Mouse (Mus musculus): ENCODE data around the gene Ppm1b. TPM values are rescaled to one million over a fixed set of nuclear protein-coding genes. Genes with fewer than 3 reads are reported as not detected.

Ppm1b gene
- total and polyA plus RNA-seq, 2 experiments = 32.6 to 83.6 TPM

GRCm38 (mm10) chr17:85073214-85073613 lies 116.7 kb downstream of the Ppm1b start:
- no peak for DNase-seq (ENCODE audit: extremely low read depth, low read depth, low spot score)
- Histone ChIP-seq H3K9ac (ENCODE audit: low read depth, low read length) (no peak overlapping the region), H3K4me1 (ENCODE audit: control insufficient read depth, insufficient read depth, low read length) (no peaks in the 10 kb centered on the region), H3K27me3 (ENCODE audit: control insufficient read depth, insufficient read depth, low read length) (no peaks in the 10 kb centered on the region), H3K27ac (replicated peaks; ENCODE audit: insufficient read depth, low read depth, low read length) (no peak overlapping the region), H3K79me2 (ENCODE audit: control insufficient read depth, insufficient read depth, low read length) (no peaks in the 10 kb centered on the region), H3K36me3 (ENCODE audit: control insufficient read depth, insufficient read depth, low read length) (peaks cover 36% of the 10 kb centered on the region), H3K4me3 (ENCODE audit: insufficient read depth, low read depth, low read length) (no peak overlapping the region)
- 87% methylated on average over 7 of the region's 7 CpGs for WGBS
- TF ChIP-seq CTCF (IDR thresholded peaks at IDR 0.05; ENCODE audit: low read depth, low read length) = no peak
- no peak for TF ChIP-seq POLR2A (IDR thresholded peaks at IDR 0.05; ENCODE audit: extremely low read depth, insufficient read depth, low read length)

Other genes with a start within 250 kb of the Ppm1b start
- 101 and 103 TPM in 2 replicates for gene Lrpprc, start 166.0 kb upstream of the Ppm1b start, total RNA-seq (2014; rRNA removed)
- gene Lrpprc, start 166.0 kb upstream of the Ppm1b start, polyA plus RNA-seq (2012; rRNA removed) = 15.3 and 17.4 TPM in 2 replicates
- 50.2 and 111 TPM in 2 replicates for gene Slc3a1, start 71.6 kb downstream of the Ppm1b start, total RNA-seq (2014; rRNA removed)
- 16.3 and 20.0 TPM in 2 replicates for gene Slc3a1, start 71.6 kb downstream of the Ppm1b start, polyA plus RNA-seq (2012; rRNA removed)
- 13.4 and 14.0 TPM in 2 replicates for gene Prepl, start 133.5 kb downstream of the Ppm1b start, total RNA-seq (2014; rRNA removed)
- 7.1 and 10.3 TPM in 2 replicates for gene Prepl, start 133.5 kb downstream of the Ppm1b start, polyA plus RNA-seq (2012; rRNA removed)
- 1.5 and 2.0 TPM in 2 replicates for gene Camkmt, start 133.8 kb downstream of the Ppm1b start, total RNA-seq (2014; rRNA removed)
- 1.3 and 1.7 TPM in 2 replicates for gene Camkmt, start 133.8 kb downstream of the Ppm1b start, polyA plus RNA-seq (2012; rRNA removed)

Measured in liver, adult 2 months (tissue).